Mouse (Mus musculus) CH12.LX (cell line): ENCODE measurements around the gene Pank2. TPM values are rescaled to one million over a fixed set of nuclear protein-coding genes. Genes with fewer than 3 reads are reported as not detected.
"Not testable (repeated sequence)": the region's sequence is repeated elsewhere in the genome, so short reads cannot be mapped to it uniquely, and the experiment has no call there.

Experiments used
- DNase-seq: peaks from one replicate; pipeline ENCODE4 v3.0.0-alpha.2; 2013; ENCODE audit errors: extremely low read depth
- H3K27ac ChIP-seq: 2 replicates; pipeline ENCODE4 v1.5.1; 2012; ENCODE audit warnings: low read depth, mild to moderate bottlenecking, control low read depth, moderate library complexity; ENCODE audit not compliant: insufficient read depth
- H3K27me3 ChIP-seq: replicated peaks from 2 replicates; pipeline ENCODE3; 2012; ENCODE audit warnings: inconsistent platforms
- H3K36me3 ChIP-seq, 2 experiments: replicated peaks in 1 of 2; 2 replicates each; pipeline versions ENCODE3 to v1.6.1; 2012; ENCODE audit warnings: inconsistent platforms in 1 of 2, low read length in 1 of 2, mild to moderate bottlenecking in 1 of 2, mixed read lengths in 1 of 2, moderate library complexity in 1 of 2; ENCODE audit not compliant: control insufficient read depth in 1 of 2, insufficient read depth in 1 of 2
- H3K4me1 ChIP-seq, 2 experiments: 2 replicates each; pipeline ENCODE4 v1.6.1; 2012; ENCODE audit warnings: inconsistent platforms in 1 of 2, moderate library complexity in 1 of 2; ENCODE audit not compliant: insufficient read depth in 2 of 2, control insufficient read depth in 1 of 2
- H3K4me2 ChIP-seq: 2 replicates; pipeline ENCODE4 v1.6.1; 2012; ENCODE audit warnings: low read depth, mild to moderate bottlenecking, control low read depth; ENCODE audit not compliant: poor library complexity, insufficient read depth, severe bottlenecking
- H3K4me3 ChIP-seq, 3 experiments: fragments of 150-350 bp in 1 of 3; sonication (generic) in 1 of 3; replicated peaks in 1 of 3; 2 replicates each; pipeline versions ENCODE3 to v1.5.1; 2011 to 2012; ENCODE audit warnings: low read depth in 2 of 3, low read length in 2 of 3, mild to moderate bottlenecking in 2 of 3, moderate library complexity in 2 of 3, control low read depth in 1 of 3, improper control_type of control experiment in 1 of 3, inconsistent platforms in 1 of 3, mixed read lengths in 1 of 3; ENCODE audit not compliant: poor library complexity in 1 of 3
- H3K79me2 ChIP-seq: replicated peaks from 2 replicates; pipeline ENCODE4 v1.6.1; 2012; ENCODE audit warnings: mild to moderate bottlenecking, moderate library complexity; ENCODE audit not compliant: control insufficient read depth, poor library complexity, insufficient read depth, severe bottlenecking; ENCODE audit errors: extremely low read depth
- H3K9ac ChIP-seq: 2 replicates; pipeline ENCODE4 v1.6.1; 2012; ENCODE audit warnings: low read depth, mild to moderate bottlenecking, control low read depth, moderate library complexity; ENCODE audit not compliant: insufficient read depth
- H3K9me3 ChIP-seq: replicated peaks from 2 replicates; pipeline ENCODE3; 2012; ENCODE audit warnings: low read length, inconsistent platforms, mixed read lengths
- E2F4 ChIP-seq: IDR thresholded peaks from 2 replicates; pipeline ENCODE4 v1.6.1; 2011; ENCODE audit warnings: low read depth, low read length, improper control_type of control experiment; ENCODE audit not compliant: insufficient replicate concordance
- ELF1 ChIP-seq: IDR thresholded peaks from 2 replicates; pipeline ENCODE4 v1.6.1; 2014; ENCODE audit warnings: low read depth, mild to moderate bottlenecking, inconsistent platforms, low read length, improper control_type of control experiment
- EP300 ChIP-seq: IDR thresholded peaks from 2 replicates; pipeline ENCODE4 v1.6.1; 2011; ENCODE audit warnings: low read length, improper control_type of control experiment
- GABPA ChIP-seq: IDR thresholded peaks from 2 replicates; pipeline ENCODE4 v1.6.1; 2012; ENCODE audit warnings: low read depth, low read length, improper control_type of control experiment, inconsistent platforms; ENCODE audit not compliant: insufficient replicate concordance
- IRF4 ChIP-seq: IDR thresholded peaks from 2 replicates; pipeline ENCODE4 v1.6.1; 2014; ENCODE audit warnings: low read depth, mild to moderate bottlenecking, inconsistent platforms, low read length, improper control_type of control experiment
- JUN ChIP-seq: IDR thresholded peaks from 2 replicates; pipeline ENCODE4 v1.6.1; 2011; ENCODE audit warnings: low read depth, mild to moderate bottlenecking, low read length, improper control_type of control experiment, moderate library complexity; ENCODE audit not compliant: insufficient read depth
- JUND ChIP-seq: conservative IDR thresholded peaks from 2 replicates; pipeline ENCODE4 v1.6.1; 2011; ENCODE audit warnings: low read depth, low read length, improper control_type of control experiment
- KAT2A ChIP-seq: IDR thresholded peaks from 2 replicates; pipeline ENCODE4 v1.6.1; 2012; ENCODE audit warnings: low read length, improper control_type of control experiment, inconsistent platforms; ENCODE audit not compliant: insufficient replicate concordance
- MAX ChIP-seq: IDR thresholded peaks from 2 replicates; pipeline ENCODE4 v1.6.1; 2011; ENCODE audit warnings: low read length, improper control_type of control experiment
- MXI1 ChIP-seq: IDR thresholded peaks from 2 replicates; pipeline ENCODE4 v1.6.1; 2011; ENCODE audit warnings: mild to moderate bottlenecking, low read depth, low read length, improper control_type of control experiment
- NELFE ChIP-seq: IDR thresholded peaks from 2 replicates; pipeline ENCODE4 v1.6.1; 2011; ENCODE audit warnings: low read depth, low read length, improper control_type of control experiment
- NRF1 ChIP-seq: IDR thresholded peaks from 2 replicates; pipeline ENCODE4 v1.6.1; 2014; ENCODE audit warnings: low read depth, mild to moderate bottlenecking, inconsistent platforms, low read length, improper control_type of control experiment, moderate library complexity
- PAX5 ChIP-seq: IDR thresholded peaks from 2 replicates; pipeline ENCODE4 v1.6.1; 2012; ENCODE audit warnings: low read length, inconsistent platforms, mixed read lengths
- RAD21 ChIP-seq: IDR thresholded peaks from 2 replicates; pipeline ENCODE4 v1.6.1; 2011; ENCODE audit warnings: low read depth, mild to moderate bottlenecking, low read length, improper control_type of control experiment, moderate library complexity
- SIN3A ChIP-seq: IDR thresholded peaks from 2 replicates; pipeline ENCODE4 v1.6.1; 2012; ENCODE audit warnings: low read length, improper control_type of control experiment, inconsistent platforms
- SMC3 ChIP-seq: IDR thresholded peaks from 2 replicates; pipeline ENCODE4 v1.6.1; 2011; ENCODE audit warnings: low read depth, low read length, improper control_type of control experiment
- TBP ChIP-seq: conservative IDR thresholded peaks from 2 replicates; pipeline ENCODE4 v1.6.1; 2011; ENCODE audit warnings: low read depth, low read length, improper control_type of control experiment
- UBTF ChIP-seq: IDR thresholded peaks from 2 replicates; pipeline ENCODE4 v1.6.1; 2012; ENCODE audit warnings: low read depth, mild to moderate bottlenecking, inconsistent platforms, low read length, improper control_type of control experiment, moderate library complexity
- USF1 ChIP-seq: IDR thresholded peaks from 2 replicates; pipeline ENCODE4 v1.6.1; 2014; ENCODE audit warnings: low read depth, mild to moderate bottlenecking, inconsistent platforms, low read length, improper control_type of control experiment
- ZNF384 ChIP-seq: IDR thresholded peaks from 2 replicates; pipeline ENCODE4 v1.6.1; 2012; ENCODE audit warnings: low read depth, low read length, improper control_type of control experiment, inconsistent platforms
- dilution Hi-C: fragments of 300-500 bp; cut with MboI; formaldehyde crosslinking; loops from 2 replicates; pipeline ENCODE4 v1.14.3; 2020; ENCODE audit warnings: low sequenced_read_pairs; ENCODE audit not compliant: extremely low pct_unique_long_range_greater_than_20kb, extremely low pct_ligation_motif_present
- in situ Hi-C: fragments of 300-500 bp; cut with MboI; formaldehyde crosslinking; loops from 3 replicates; pipeline ENCODE4 v1.14.3; 2019; ENCODE audit warnings: low sequenced_read_pairs, low pct_ligation_motif_present, low pct_unique_long_range_greater_than_20kb, mixed read lengths
- polyA plus RNA-seq: library from polyadenylated mRNA; unstranded; fragments of >175 nt; gene quantifications from 2 replicates; pipeline ENCODE4 v1.2.1, GENCODE M21; 2012; ENCODE audit warnings: low read depth; ENCODE audit not compliant: insufficient read length
- total RNA-seq, 2 experiments: library from RNA; depleted of rRNA; stranded (reverse); fragments of 300-350 nt in 1 of 2; fragments of >200 nt in 1 of 2; gene quantifications; 2 replicates each; pipeline ENCODE4 v1.2.3; 2012 to 2014

The Pank2 gene
- total and polyA plus RNA-seq, 3 experiments: 16.6 to 43.2 (median 28.6) TPM

- TF ChIP-seq SIN3A (no peak), MAX (no peak), JUN (no peak), GABPA (no peak), MXI1 (no peak), JUND (no peak), IRF4 (no peak), RAD21 (no peak), KAT2A (no peak), ZNF384 (no peak), EP300 (no peak), UBTF (no peak), ELF1 (no peak), SMC3 (no peak), NELFE (no peak), E2F4 (no peak)
- DNase-seq: no peak
- in situ Hi-C loops: no loop called here
- no peaks in the 10 kb centered on the region for H3K4me1 ChIP-seq
- H3K36me3 ChIP-seq: peaks cover 56 to 80% of the 10 kb centered on the region in 2 experiments
- no peak overlapping the region for H3K27ac ChIP-seq
- dilution Hi-C loops: no loop called here
- no peak overlapping the region for H3K4me3 ChIP-seq
- no peak overlapping the region for H3K9ac ChIP-seq
- no peaks in the 10 kb centered on the region for H3K27me3 ChIP-seq
- no peaks in the 10 kb centered on the region for H3K9me3 ChIP-seq
- H3K4me2 ChIP-seq: no peak overlapping the region
- H3K79me2 ChIP-seq: no peaks in the 10 kb centered on the region
Observed at GRCm38 (mm10) chr2:131301635-131302034, 39.3 kb downstream of the Pank2 start.

DNA sequence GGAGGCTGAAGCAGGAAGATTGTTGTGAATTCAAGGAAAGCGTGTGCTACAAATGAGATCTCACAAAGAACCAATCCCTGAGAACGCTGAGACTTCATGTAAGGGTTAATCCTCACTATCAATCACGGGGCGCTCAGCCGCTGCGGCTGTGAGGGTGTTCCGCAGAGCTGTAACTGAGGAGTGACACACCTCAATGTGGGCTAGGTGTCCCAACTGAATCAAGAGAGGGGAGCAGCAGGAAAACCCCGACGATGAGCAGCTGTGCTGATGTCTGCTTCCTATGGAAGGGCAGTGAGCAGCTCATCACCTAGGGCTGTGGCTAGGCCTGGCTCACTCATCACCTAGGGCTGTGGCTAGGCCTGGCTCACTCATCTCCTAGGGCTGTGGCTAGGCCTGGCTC is 42.2 kb downstream of the Pank2 start:
- Histone ChIP-seq H3K9me3 (no peaks in the 10 kb centered on the region), H3K4me2 (no peak overlapping the region), H3K79me2 (no peaks in the 10 kb centered on the region; the same call in 1 of the 2 replicates), H3K36me3 (peaks cover 36 to 61% of the 10 kb centered on the region in 2 experiments), H3K27me3 (no peaks in the 10 kb centered on the region), H3K4me1 (peaks cover 6 to 10% of the 10 kb centered on the region in 2 experiments; a peak in 3 of 4 replicates), H3K9ac (no peak overlapping the region), H3K27ac (no peak overlapping the region), H3K4me3 (no peak overlapping the region)
- DNase-seq: no peak
- in situ Hi-C loops: no loop called here
- dilution Hi-C loops: no loop called here
- no peak for TF ChIP-seq MAX
- no peak for TF ChIP-seq PAX5
- TF ChIP-seq TBP: no peak
- TF ChIP-seq NRF1: no peak
- TF ChIP-seq USF1: no peak

DNA sequence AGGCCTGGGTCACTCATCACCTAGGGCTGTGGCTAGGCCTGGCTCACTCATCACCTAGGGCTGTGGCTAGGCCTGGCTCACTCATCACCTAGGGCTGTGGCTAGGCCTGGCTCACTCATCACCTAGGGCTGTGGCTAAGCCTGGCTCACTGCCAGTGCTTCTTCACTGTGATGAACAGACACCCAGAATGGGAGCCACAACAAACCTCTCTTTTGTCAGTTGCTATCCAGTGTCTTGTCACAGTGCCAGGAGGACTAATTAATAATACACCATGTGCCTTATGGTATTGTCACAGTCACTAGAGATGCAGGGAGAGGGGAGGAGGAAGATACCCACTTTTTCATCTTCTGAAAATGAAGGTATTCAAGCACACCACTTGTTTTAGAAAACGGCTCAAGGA is 42.9 kb downstream of the Pank2 start:
- H3K9ac ChIP-seq, dilution Hi-C loops, H3K4me2 ChIP-seq, DNase-seq, H3K27ac ChIP-seq, H3K27me3 ChIP-seq, H3K9me3 ChIP-seq, H3K79me2 ChIP-seq, H3K4me3 ChIP-seq, in situ Hi-C loops: not testable (repeated sequence)
- Histone ChIP-seq H3K4me1 (peaks cover 6 to 10% of the 10 kb centered on the region in 2 experiments; a peak in 3 of 4 replicates), H3K36me3 (peaks cover 35 to 54% of the 10 kb centered on the region in 2 experiments)
